Mouse (Mus musculus) embryonic facial prominence, embryonic 14.5 days (tissue): ENCODE results near the gene Olfr525. TPM values are rescaled to one million over a fixed set of nuclear protein-coding genes. Genes with fewer than 3 reads are reported as not detected.

Experiments
- ATAC-seq: fragments of 200-750 bp; cut with Nextera tagmentation; 2 replicates; pipeline ENCODE4 v1.8.0; 2017; ENCODE audit warnings: low read depth, moderate number of reproducible peaks, moderate TSS enrichment
- DNase-seq: peaks from one replicate; pipeline ENCODE4 v3.0.0-alpha.2; 2015; ENCODE audit warnings: low spot score
- H3K27ac ChIP-seq: fragments of 300-500 bp; sonication (generic); replicated peaks from 2 replicates; pipeline ENCODE4 v1.5.1; 2014; ENCODE audit warnings: low read depth, mild to moderate bottlenecking, low read length, moderate library complexity
- H3K27me3 ChIP-seq: fragments of 300-500 bp; sonication (generic); replicated peaks from 2 replicates; pipeline ENCODE4 v1.6.1; 2014; ENCODE audit warnings: low read length; ENCODE audit not compliant: control insufficient read depth, insufficient read depth
- H3K36me3 ChIP-seq: fragments of 300-500 bp; sonication (generic); 2 replicates; pipeline ENCODE4 v1.6.1; 2014; ENCODE audit warnings: low read length, mixed read lengths; ENCODE audit not compliant: control insufficient read depth, insufficient read depth
- H3K4me1 ChIP-seq: fragments of 300-500 bp; sonication (generic); 2 replicates; pipeline ENCODE4 v1.6.1; 2014; ENCODE audit warnings: antibody characterized with exemption, low read length; ENCODE audit not compliant: control insufficient read depth, insufficient read depth
- H3K4me2 ChIP-seq: fragments of 300-500 bp; sonication (generic); 2 replicates; pipeline ENCODE4 v1.6.1; 2014; ENCODE audit warnings: low read depth, mild to moderate bottlenecking, low read length, moderate library complexity, mixed read lengths
- H3K4me3 ChIP-seq: fragments of 300-500 bp; sonication (generic); 2 replicates; pipeline ENCODE4 v1.5.1; 2014; ENCODE audit warnings: low read depth, mild to moderate bottlenecking, low read length
- H3K9ac ChIP-seq: fragments of 300-500 bp; sonication (generic); 2 replicates; pipeline ENCODE4 v1.6.1; 2014; ENCODE audit warnings: low read depth, mild to moderate bottlenecking, low read length, moderate library complexity, mixed read lengths
- H3K9me3 ChIP-seq: fragments of 300-500 bp; sonication (generic); 2 replicates; pipeline ENCODE4 v1.6.1; 2016; ENCODE audit warnings: low read length; ENCODE audit not compliant: control insufficient read depth
- WGBS: fragments of 180-500 bp; shearing (Covaris S2); extraction: QIAGEN DNeasy Blood & Tissue Kit; methylation state at CpG from one replicate; pipeline ENCODE4 v1.1.7; 2014; 5-methylcytosine and 5-hydroxymethylcytosine counted together
- polyA plus RNA-seq: library from polyadenylated mRNA; unstranded; fragments of >200 nt; fragmentation: Nextera tagmentation; extraction: Ambion mirVana; gene quantifications from 2 replicates; pipeline ENCODE4 v1.2.1, GENCODE M21; 2014

Gene Olfr525
- polyA plus RNA-seq = not detected in 2 replicates

- H3K36me3 ChIP-seq = no peaks in the 10 kb centered on the region
- no peaks in the 10 kb centered on the region for H3K27me3 ChIP-seq
- no peak within 1 kb of the TSS for H3K27ac ChIP-seq
- H3K9me3 ChIP-seq = no peaks in the 10 kb centered on the region
- WGBS = 18% methylated on average over 1 of the region's 1 CpGs
- ATAC-seq (no peak), DNase-seq (no peak)
- H3K4me3 ChIP-seq = no peak within 1 kb of the TSS
- H3K9ac ChIP-seq = no peak within 1 kb of the TSS
- no peak within 1 kb of the TSS for H3K4me2 ChIP-seq
- H3K4me1 ChIP-seq = no peaks in the 10 kb centered on the region
Observed at GRCm38 (mm10) chr7:140320558-140320957, at the start of gene Olfr525. Gene Olfr525, plus strand, starts transcription at chr7:140320858.

GRCm38 (mm10) chr7:140295746-140296145, 24.9 kb upstream of the Olfr525 start:
- H3K27ac ChIP-seq = no peak overlapping the region
- no peak overlapping the region for H3K4me2 ChIP-seq
- ATAC-seq (no peak), DNase-seq (no peak)
- H3K4me3 ChIP-seq = no peak overlapping the region
- H3K4me1 ChIP-seq = no peaks in the 10 kb centered on the region
- WGBS = 88% methylated on average over 9 of the region's 9 CpGs
- H3K9ac ChIP-seq = no peak overlapping the region
- H3K36me3 ChIP-seq = no peaks in the 10 kb centered on the region
- H3K27me3 ChIP-seq = no peaks in the 10 kb centered on the region
- H3K9me3 ChIP-seq = no peaks in the 10 kb centered on the region

GRCm38 (mm10) chr7:140296876-140297275, 23.8 kb upstream of the Olfr525 start:
- Histone ChIP-seq H3K9me3 (no peaks in the 10 kb centered on the region), H3K4me2 (no peak overlapping the region), H3K4me3 (no peak overlapping the region), H3K4me1 (no peaks in the 10 kb centered on the region), H3K9ac (no peak overlapping the region), H3K27me3 (no peaks in the 10 kb centered on the region), H3K27ac (no peak overlapping the region), H3K36me3 (no peaks in the 10 kb centered on the region)
- no peak for DNase-seq
- WGBS = 74% methylated on average over 6 of the region's 6 CpGs
- ATAC-seq = no peak

GRCm38 (mm10) chr7:140299416-140299815, 21.2 kb upstream of the Olfr525 start:
- Histone ChIP-seq H3K4me3 (no peak overlapping the region), H3K4me1 (no peaks in the 10 kb centered on the region), H3K36me3 (no peaks in the 10 kb centered on the region), H3K27ac (no peak overlapping the region), H3K9me3 (no peaks in the 10 kb centered on the region), H3K4me2 (no peak overlapping the region), H3K27me3 (no peaks in the 10 kb centered on the region), H3K9ac (no peak overlapping the region)
- ATAC-seq (no peak), DNase-seq (no peak)
- WGBS = 85% methylated on average over 3 of the region's 3 CpGs

GRCm38 (mm10) chr7:140319861-140320385, 735 bp upstream of the Olfr525 start:
- Histone ChIP-seq H3K4me2 (no peak overlapping the region), H3K27ac (no peak overlapping the region), H3K4me1 (no peaks in the 10 kb centered on the region), H3K27me3 (no peaks in the 10 kb centered on the region), H3K36me3 (no peaks in the 10 kb centered on the region), H3K4me3 (no peak overlapping the region), H3K9me3 (no peaks in the 10 kb centered on the region), H3K9ac (no peak overlapping the region)
- DNase-seq (no peak), ATAC-seq (no peak)
- 85% methylated on average over 3 of the region's 3 CpGs for WGBS

GRCm38 (mm10) chr7:140321135-140321534, 477 bp downstream of the Olfr525 start:
- Histone ChIP-seq H3K4me1 (no peaks in the 10 kb centered on the region), H3K4me3 (no peak overlapping the region), H3K9me3 (no peaks in the 10 kb centered on the region), H3K9ac (no peak overlapping the region), H3K27me3 (no peaks in the 10 kb centered on the region), H3K36me3 (no peaks in the 10 kb centered on the region), H3K27ac (no peak overlapping the region), H3K4me2 (no peak overlapping the region)
- ATAC-seq = no peak
- DNase-seq = no peak

GRCm38 (mm10) chr7:140329766-140330304, 9.2 kb downstream of the Olfr525 start:
- Histone ChIP-seq H3K27ac (no peak overlapping the region), H3K36me3 (no peaks in the 10 kb centered on the region), H3K27me3 (no peaks in the 10 kb centered on the region), H3K4me2 (no peak overlapping the region), H3K4me3 (no peak overlapping the region), H3K4me1 (no peaks in the 10 kb centered on the region), H3K9ac (no peak overlapping the region), H3K9me3 (no peaks in the 10 kb centered on the region)
- ATAC-seq (no peak), DNase-seq (no peak)
- WGBS = 33% methylated on average over 1 of the region's 1 CpGs

- Histone ChIP-seq H3K4me3 (no peak within 1 kb of the TSS), H3K9me3 (no peaks in the 10 kb centered on the region), H3K27me3 (no peaks in the 10 kb centered on the region), H3K9ac (no peak within 1 kb of the TSS), H3K4me1 (no peaks in the 10 kb centered on the region), H3K27ac (no peak within 1 kb of the TSS), H3K4me2 (no peak within 1 kb of the TSS), H3K36me3 (no peaks in the 10 kb centered on the region)
- no peak for ATAC-seq
- DNase-seq = peak; percentile 2
- WGBS = 37% methylated on average over 2 of the region's 2 CpGs
Observed at GRCm38 (mm10) chr7:140333717-140334116, 13.1 kb downstream of the Olfr525 start, which contains the start of gene Olfr527. Gene Olfr527, plus strand, starts transcription at chr7:140334017.

- Histone ChIP-seq H3K4me1 (no peaks in the 10 kb centered on the region), H3K9me3 (0 out of 2 replicates have a peak, but pooled peaks cover 5% of the 10 kb centered on the region), H3K36me3 (no peaks in the 10 kb centered on the region), H3K9ac (no peak within 1 kb of the TSS), H3K27ac (no peak within 1 kb of the TSS), H3K27me3 (no peaks in the 10 kb centered on the region), H3K4me3 (no peak within 1 kb of the TSS), H3K4me2 (no peak within 1 kb of the TSS)
- ATAC-seq (no peak), DNase-seq (no peak)
- WGBS = 76% methylated on average over 3 of the region's 3 CpGs
Observed at GRCm38 (mm10) chr7:140361571-140361970, 40.9 kb downstream of the Olfr525 start, which contains the start of gene Olfr60. Gene Olfr60, minus strand, starts transcription at chr7:140361671.
